Mouse (Mus musculus) left cerebral cortex, adult 8-10 months (tissue): ENCODE results near the gene Ric8b. TPM values are rescaled to one million over a fixed set of nuclear protein-coding genes. Genes with fewer than 3 reads are reported as not detected.

Source experiments
- DNase-seq, 2 experiments: peaks; one replicate each; pipeline ENCODE4 v3.0.0; 2022; ENCODE audit warnings: low spot score in 2 of 2
- total RNA-seq, 4 experiments: library from RNA; stranded (reverse); gene quantifications; 2 replicates each; pipeline ENCODE4 v1.2.4; 2022

Ric8b gene
- total RNA-seq, 4 experiments from 2014 or later: 62.5 to 68.6 (median 66.8) TPM

DNA sequence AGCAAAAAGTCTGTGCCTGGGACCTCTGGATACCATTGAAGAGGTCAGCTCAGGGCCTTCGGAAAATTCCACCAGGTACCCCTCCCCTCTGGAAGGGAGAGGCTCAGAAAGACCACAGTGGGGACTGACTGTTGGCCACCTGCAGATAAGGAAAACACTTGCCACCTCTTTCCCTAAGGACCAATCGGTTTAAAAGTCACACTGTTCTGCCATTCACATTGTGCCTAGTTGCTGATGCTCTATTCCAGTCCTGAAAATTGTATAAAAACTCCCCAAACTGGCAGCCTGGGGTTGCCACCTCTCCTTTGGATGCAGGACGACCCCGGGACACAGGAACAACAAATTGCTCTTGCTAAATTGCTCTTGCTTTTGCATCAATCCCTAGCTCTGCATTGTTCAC lies 135.0 kb downstream of the Ric8b start:
- DNase-seq: no peak

GRCm38 (mm10) chr10:85054876-85055275 lies 137.5 kb downstream of the Ric8b start:
- DNase-seq: no peak

Other genes starting within 250 kb of the Ric8b start
- gene Rfx4, start 161.6 kb upstream of the Ric8b start, total RNA-seq: 10 to 100 TPM; 10.6 to 13.1 (median 12.3) TPM
- 1 to 10 TPM in 3 of 4 experiments, under 1 TPM in 1; 0.81 to 1.6 (median 1.2) TPM for gene Fhl4, start 184.9 kb downstream of the Ric8b start, total RNA-seq
- gene Tmem263, start 185.0 kb downstream of the Ric8b start, total RNA-seq: 10 to 100 TPM; 32.6 to 36.6 (median 34.5) TPM
- 10 to 100 TPM; 15.9 to 24.4 (median 18.8) TPM for gene Mterf2, start 210.4 kb downstream of the Ric8b start, total RNA-seq